Mouse (Mus musculus): Measurements from ENCODE around the gene Tax1bp3.

GRCm38 (mm10) chr11:73222846-73223245 lies 46.0 kb downstream of the Tax1bp3 start:
- TF ChIP-seq TAL1 (IDR thresholded peaks at IDR 0.05; ENCODE audit: low read length) (no peak), GATA1 (IDR thresholded peaks at IDR 0.05; ENCODE audit: low read length) (no peak)

Data from erythroblast, embryonic 14.5 days (primary cell).